Mouse (Mus musculus): ENCODE measurements around the gene Magix.

GRCm38 (mm10) chrX:7722691-7723090, 41.6 kb upstream of the Magix start:
- no peak for TF ChIP-seq CTCF (IDR thresholded peaks at IDR 0.05; ENCODE audit: low read depth, low read length)
- no peak for TF ChIP-seq POLR2A (IDR thresholded peaks at IDR 0.05; ENCODE audit: extremely low read depth, insufficient read depth, low read length)
